Mouse (Mus musculus): Measurements from ENCODE around the gene Mfap1b. TPM values are rescaled to one million over a fixed set of nuclear protein-coding genes. Genes with fewer than 3 reads are reported as not detected.
"Not testable (repeated sequence)": the region's sequence is repeated elsewhere in the genome, so short reads cannot be mapped to it uniquely, and the experiment has no call there.

Gene Mfap1b
- polyA plus RNA-seq, 1 experiment from 2014 or later: 78.6 TPM

DNA sequence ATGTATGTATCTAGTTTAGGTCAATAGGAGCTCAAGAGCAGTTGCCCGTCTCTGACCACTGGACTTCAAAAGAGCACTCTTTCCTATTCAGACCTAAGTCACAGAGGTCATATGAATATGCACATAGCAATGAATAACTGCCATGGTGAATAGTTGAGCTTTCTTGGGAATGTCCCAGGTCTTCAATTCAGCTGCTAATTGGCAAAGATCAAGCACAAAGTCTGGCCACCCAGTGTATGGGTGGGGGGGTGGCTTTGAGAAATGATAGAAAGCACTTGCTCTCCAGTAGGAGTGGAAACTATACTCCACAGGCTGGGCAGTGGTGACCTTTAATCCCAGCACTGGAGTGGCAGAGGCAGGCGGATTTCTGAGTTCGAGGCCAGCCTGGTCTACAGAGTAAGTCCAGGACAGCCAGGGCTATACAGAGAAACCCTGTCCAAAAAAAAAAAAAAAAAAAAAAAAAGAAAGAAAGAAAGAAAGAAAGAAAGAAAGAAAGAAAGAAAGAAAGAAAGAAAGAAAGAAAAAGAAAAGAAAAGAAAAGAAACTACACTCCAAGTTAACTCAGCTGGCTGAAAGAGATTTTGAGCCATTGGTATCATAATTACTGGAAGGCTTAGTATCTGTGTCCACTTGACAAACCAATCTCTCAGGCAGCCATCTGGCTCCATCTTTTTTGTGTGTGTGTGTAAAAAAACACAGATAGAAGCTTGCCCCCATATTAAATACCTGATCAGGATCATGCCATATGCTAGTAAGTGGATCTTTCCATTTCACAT, 3.8 kb upstream of the Mfap1b start:
- Histone ChIP-seq H3K27ac (ENCODE audit: low read length) (no peak overlapping the region), H3K4me3 (replicated peaks; ENCODE audit: low read length) (no peak overlapping the region), H3K4me1 (replicated peaks; ENCODE audit: control insufficient read depth, insufficient read depth, low read length) (peaks cover 6% of the 10 kb centered on the region; the same call in 1 of the 2 replicates), H3K27me3 (replicated peaks; ENCODE audit: control insufficient read depth, insufficient read depth, low read length) (no peaks in the 10 kb centered on the region), H3K9me3 (ENCODE audit: control insufficient read depth, low read length) (no peaks in the 10 kb centered on the region), H3K9ac (replicated peaks; ENCODE audit: low read depth, low read length) (no peak overlapping the region), H3K36me3 (ENCODE audit: control insufficient read depth, insufficient read depth) (no peaks in the 10 kb centered on the region), H3K4me2 (ENCODE audit: low read length) (no peak overlapping the region)
- no peak for ATAC-seq
- 78% methylated on average over 3 of the region's 3 CpGs for WGBS

DNA sequence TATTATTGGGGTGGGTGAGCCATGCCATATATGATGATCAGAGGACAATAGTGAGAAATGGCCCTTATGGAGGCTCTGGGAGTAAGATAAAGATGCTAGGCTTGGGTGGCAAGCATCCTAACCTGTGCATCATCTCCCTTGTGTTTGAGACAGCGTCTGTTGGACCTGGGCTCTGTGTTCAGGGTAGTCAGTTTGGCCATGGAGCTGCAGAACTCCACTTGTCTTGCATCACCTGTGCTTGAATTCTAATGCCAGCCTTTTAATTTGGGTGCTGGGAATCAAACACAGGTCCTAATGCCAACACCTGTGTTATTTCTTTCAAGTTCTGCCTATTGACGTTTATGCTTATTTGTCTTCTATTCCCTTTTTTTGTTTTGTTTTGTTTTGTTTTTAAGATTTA, 1.4 kb upstream of the Mfap1b start:
- not testable (repeated sequence) for ATAC-seq; H3K9me3 ChIP-seq (ENCODE audit: control insufficient read depth, low read length)
- 93% methylated on average over 2 of the region's 2 CpGs for WGBS

DNA sequence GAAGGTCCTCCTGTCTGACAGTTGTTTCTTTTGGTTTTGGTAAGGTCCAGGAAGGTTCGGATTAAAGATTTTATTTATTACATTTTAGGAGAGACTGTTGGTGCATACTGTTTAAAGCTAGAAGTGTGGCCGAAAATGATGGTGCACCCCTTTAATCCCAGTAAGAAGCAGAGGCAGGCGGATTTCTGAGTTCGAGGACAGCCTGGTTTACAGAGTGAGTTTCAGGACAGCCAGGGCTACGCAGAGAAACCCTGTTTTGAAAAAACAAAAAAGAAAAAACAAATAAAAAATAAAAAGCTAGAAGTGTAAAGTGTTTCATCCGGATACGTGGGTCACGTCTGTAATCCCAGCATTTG, 291 bp upstream of the Mfap1b start:
- ATAC-seq: no peak
- H3K4me1 ChIP-seq (replicated peaks; ENCODE audit: control insufficient read depth, insufficient read depth, low read length): peaks cover 6% of the 10 kb centered on the region; the same call in 1 of the 2 replicates
- WGBS: 34% methylated on average over 8 of the region's 8 CpGs

More for the DNA sequence above, 1.4 kb upstream of the Mfap1b start:
- H3K36me3 ChIP-seq (ENCODE audit: control insufficient read depth, insufficient read depth); H3K4me1 ChIP-seq (replicated peaks; ENCODE audit: control insufficient read depth, insufficient read depth, low read length); H3K9ac ChIP-seq (replicated peaks; ENCODE audit: low read depth, low read length); H3K4me3 ChIP-seq (replicated peaks; ENCODE audit: low read length); H3K27ac ChIP-seq (ENCODE audit: low read length); H3K27me3 ChIP-seq (replicated peaks; ENCODE audit: control insufficient read depth, insufficient read depth, low read length); H3K4me2 ChIP-seq (ENCODE audit: low read length): not testable (repeated sequence)

DNA sequence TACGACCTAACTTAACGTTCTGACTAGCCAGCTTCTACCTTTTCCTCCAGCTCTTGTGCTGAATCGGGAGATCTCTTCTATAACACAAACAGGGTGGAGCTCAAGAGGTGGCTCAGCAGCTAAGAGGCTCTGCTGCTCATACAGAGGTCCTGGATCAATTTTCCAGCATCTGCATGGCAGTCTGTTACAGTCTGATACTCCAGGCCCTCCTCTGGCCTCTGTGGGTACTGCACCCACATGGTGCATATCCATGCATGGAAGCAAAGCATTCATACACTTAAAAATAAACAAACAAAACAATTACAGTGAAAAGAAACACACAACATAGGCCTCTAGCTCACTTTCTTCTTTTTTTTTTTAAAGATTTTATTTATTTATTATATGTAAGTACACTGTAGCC, 1.1 kb downstream of the Mfap1b start:
- H3K4me1 ChIP-seq (replicated peaks; ENCODE audit: control insufficient read depth, insufficient read depth, low read length); ATAC-seq; H3K9ac ChIP-seq (replicated peaks; ENCODE audit: low read depth, low read length); H3K9me3 ChIP-seq (ENCODE audit: control insufficient read depth, low read length); H3K4me3 ChIP-seq (replicated peaks; ENCODE audit: low read length); H3K4me2 ChIP-seq (ENCODE audit: low read length); H3K36me3 ChIP-seq (ENCODE audit: control insufficient read depth, insufficient read depth); H3K27me3 ChIP-seq (replicated peaks; ENCODE audit: control insufficient read depth, insufficient read depth, low read length); H3K27ac ChIP-seq (ENCODE audit: low read length): not testable (repeated sequence)
- 97% methylated on average over 3 of the region's 3 CpGs for WGBS

More for the DNA sequence above, 291 bp upstream of the Mfap1b start:
- Histone ChIP-seq H3K27ac (ENCODE audit: low read length) (peak overlapping the region; percentile 63), H3K9me3 (ENCODE audit: control insufficient read depth, low read length) (no peaks in the 10 kb centered on the region), H3K4me2 (ENCODE audit: low read length) (peak overlapping the region; percentile 75), H3K36me3 (ENCODE audit: control insufficient read depth, insufficient read depth) (no peaks in the 10 kb centered on the region), H3K9ac (replicated peaks; ENCODE audit: low read depth, low read length) (peak overlapping the region; percentile 63; the same call in 1 of the 2 replicates), H3K27me3 (replicated peaks; ENCODE audit: control insufficient read depth, insufficient read depth, low read length) (no peaks in the 10 kb centered on the region), H3K4me3 (replicated peaks; ENCODE audit: low read length) (peak overlapping the region; percentile 67)

DNA sequence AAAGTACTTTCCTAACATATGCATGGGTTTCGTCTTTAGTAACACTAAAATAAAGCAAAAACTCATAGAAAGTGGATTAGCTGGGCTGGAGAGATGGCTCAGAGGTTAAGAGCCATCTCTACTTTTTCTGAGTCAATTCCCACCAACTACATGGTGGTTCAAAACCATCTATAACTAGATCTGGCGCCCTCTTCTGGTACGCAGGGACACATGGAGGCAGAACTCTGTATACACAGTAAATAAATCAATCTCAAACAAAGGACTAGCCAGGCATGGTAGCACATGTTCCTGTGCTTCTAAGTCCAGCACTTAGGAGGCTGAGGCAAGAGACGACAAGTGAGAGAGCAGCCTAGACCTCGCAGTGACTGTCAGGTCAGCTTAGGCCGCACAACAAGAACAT, 4.9 kb downstream of the Mfap1b start:
- not testable (repeated sequence) for H3K4me3 ChIP-seq (replicated peaks; ENCODE audit: low read length); H3K27me3 ChIP-seq (replicated peaks; ENCODE audit: control insufficient read depth, insufficient read depth, low read length); H3K9me3 ChIP-seq (ENCODE audit: control insufficient read depth, low read length); H3K4me1 ChIP-seq (replicated peaks; ENCODE audit: control insufficient read depth, insufficient read depth, low read length); H3K9ac ChIP-seq (replicated peaks; ENCODE audit: low read depth, low read length); H3K4me2 ChIP-seq (ENCODE audit: low read length); H3K27ac ChIP-seq (ENCODE audit: low read length); H3K36me3 ChIP-seq (ENCODE audit: control insufficient read depth, insufficient read depth); ATAC-seq
- no CpG with 5 or more reads among the region's 6 CpGs for WGBS

DNA sequence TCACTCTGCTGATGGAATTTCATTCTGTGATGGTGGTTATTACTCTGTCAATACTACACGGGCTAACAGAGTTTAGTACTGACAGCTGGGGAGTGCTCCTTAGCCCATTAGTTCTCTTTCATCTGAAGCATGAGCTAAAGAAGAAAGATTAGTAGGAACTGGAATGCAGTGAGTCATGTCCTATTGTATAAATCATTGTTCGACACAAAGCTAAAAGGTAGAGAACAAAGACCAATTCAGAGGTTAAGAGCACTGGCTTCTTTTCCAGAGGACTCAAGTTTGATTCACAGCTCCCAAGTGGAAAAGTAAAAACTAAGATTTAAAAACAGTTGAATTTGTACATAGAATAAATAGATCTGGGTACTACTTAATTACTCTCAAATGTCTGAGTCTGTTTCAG, 13.8 kb downstream of the Mfap1b start:
- Histone ChIP-seq H3K4me1 (replicated peaks; ENCODE audit: control insufficient read depth, insufficient read depth, low read length) (peaks cover 11% of the 10 kb centered on the region), H3K9me3 (ENCODE audit: control insufficient read depth, low read length) (no peaks in the 10 kb centered on the region), H3K9ac (replicated peaks; ENCODE audit: low read depth, low read length) (no peak overlapping the region), H3K27ac (ENCODE audit: low read length) (no peak overlapping the region), H3K36me3 (ENCODE audit: control insufficient read depth, insufficient read depth) (peaks cover 8% of the 10 kb centered on the region; the same call in 1 of the 2 replicates), H3K27me3 (replicated peaks; ENCODE audit: control insufficient read depth, insufficient read depth, low read length) (no peaks in the 10 kb centered on the region), H3K4me3 (replicated peaks; ENCODE audit: low read length) (no peak overlapping the region), H3K4me2 (ENCODE audit: low read length) (no peak overlapping the region)
- ATAC-seq: no peak
- WGBS: 60% methylated on average over 2 of the region's 2 CpGs

DNA sequence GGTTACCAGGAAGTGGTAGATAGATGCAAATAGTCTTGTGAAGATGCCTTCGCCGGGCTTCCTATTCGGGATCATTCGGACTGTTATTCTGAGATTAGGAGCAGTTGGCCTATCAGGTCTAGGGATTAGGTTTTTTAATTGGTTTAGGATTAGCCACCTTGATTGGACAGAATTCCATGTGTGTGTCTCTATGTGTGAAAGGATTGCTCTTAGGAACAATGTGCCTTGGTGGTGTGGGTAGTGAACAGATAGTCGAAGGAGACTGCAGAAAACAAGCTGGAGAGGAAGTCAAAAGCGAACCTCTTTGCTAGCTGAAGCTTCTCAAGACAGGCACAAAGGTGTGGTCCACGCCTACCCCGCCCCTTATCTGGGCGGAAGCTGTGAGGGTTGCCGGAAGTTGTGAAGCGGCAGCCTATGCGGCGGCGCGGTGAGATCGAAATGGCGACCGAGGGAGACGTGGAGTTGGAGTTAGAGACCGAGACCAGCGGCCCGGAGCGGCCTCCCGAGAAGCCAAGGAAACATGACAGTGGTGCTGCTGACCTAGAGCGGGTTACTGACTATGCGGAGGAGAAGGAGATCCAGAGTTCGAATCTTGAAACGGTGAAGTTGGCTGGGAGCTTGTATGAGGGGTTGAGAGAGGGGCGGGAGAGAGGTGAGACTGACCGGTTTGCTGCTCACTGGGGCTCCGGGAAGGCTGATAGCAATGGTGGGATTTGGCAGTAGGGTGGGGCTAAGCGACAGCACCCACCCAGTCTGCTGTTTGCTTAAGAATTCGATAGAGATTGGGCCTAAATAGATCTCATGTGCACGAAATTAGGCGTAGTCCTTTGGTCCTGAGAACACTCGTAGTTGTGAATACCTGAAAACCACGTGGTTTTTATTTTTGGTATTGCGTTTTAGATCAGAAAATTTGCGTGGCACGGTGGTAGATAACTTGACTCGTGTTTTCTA, 16.9 kb downstream of the Mfap1b start, which contains the start of gene Serinc4:
Gene Serinc4 (minus strand): TSS at position 90 of the 951 bp plus-strand sequence.
- ATAC-seq: peak; percentile 96
- WGBS: 4% methylated on average over 41 of the region's 41 CpGs
- no peaks in the 10 kb centered on the region for H3K9me3 ChIP-seq (ENCODE audit: control insufficient read depth, low read length)

DNA sequence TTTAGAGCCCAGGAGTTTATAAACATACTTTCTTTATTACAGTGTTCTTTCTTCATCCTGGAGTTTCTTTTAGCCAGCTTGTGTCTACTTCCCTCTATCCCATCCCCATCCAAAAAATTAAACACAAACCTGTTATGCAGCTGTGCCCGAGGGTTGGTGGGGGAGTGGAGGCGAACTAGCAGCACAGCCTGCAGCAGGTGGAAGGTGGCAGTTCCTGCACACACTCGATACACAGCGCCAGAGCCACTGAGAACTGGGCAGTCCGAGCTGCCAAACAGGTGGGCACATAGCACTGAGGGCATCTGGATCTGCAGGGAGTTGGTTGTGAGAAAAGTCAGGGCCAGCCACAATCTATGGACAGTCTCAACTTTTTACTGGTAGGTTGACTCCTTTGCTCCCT, 18.3 kb downstream of the Mfap1b start:
- Histone ChIP-seq H3K36me3 (ENCODE audit: control insufficient read depth, insufficient read depth) (0 out of 2 replicates have a peak, but pooled peaks cover 4% of the 10 kb centered on the region), H3K4me3 (replicated peaks; ENCODE audit: low read length) (no peak overlapping the region), H3K9ac (replicated peaks; ENCODE audit: low read depth, low read length) (no peak overlapping the region), H3K4me1 (replicated peaks; ENCODE audit: control insufficient read depth, insufficient read depth, low read length) (peaks cover 21% of the 10 kb centered on the region), H3K27me3 (replicated peaks; ENCODE audit: control insufficient read depth, insufficient read depth, low read length) (no peaks in the 10 kb centered on the region), H3K9me3 (ENCODE audit: control insufficient read depth, low read length) (no peaks in the 10 kb centered on the region), H3K27ac (ENCODE audit: low read length) (no peak overlapping the region), H3K4me2 (ENCODE audit: low read length) (no peak overlapping the region)
- no peak for ATAC-seq
- 78% methylated on average over 5 of the region's 5 CpGs for WGBS

More for the DNA sequence above, 16.9 kb downstream of the Mfap1b start, which contains the start of gene Serinc4:
- Histone ChIP-seq H3K4me1 (replicated peaks; ENCODE audit: control insufficient read depth, insufficient read depth, low read length) (peaks cover 11% of the 10 kb centered on the region), H3K4me3 (replicated peaks; ENCODE audit: low read length) (peak within 1 kb of the TSS; percentile 71), H3K36me3 (ENCODE audit: control insufficient read depth, insufficient read depth) (peaks cover 8% of the 10 kb centered on the region; the same call in 1 of the 2 replicates), H3K9ac (replicated peaks; ENCODE audit: low read depth, low read length) (peak within 1 kb of the TSS; percentile 68), H3K4me2 (ENCODE audit: low read length) (peak within 1 kb of the TSS; percentile 72), H3K27ac (ENCODE audit: low read length) (peak within 1 kb of the TSS; percentile 54), H3K27me3 (replicated peaks; ENCODE audit: control insufficient read depth, insufficient read depth, low read length) (no peaks in the 10 kb centered on the region)

DNA sequence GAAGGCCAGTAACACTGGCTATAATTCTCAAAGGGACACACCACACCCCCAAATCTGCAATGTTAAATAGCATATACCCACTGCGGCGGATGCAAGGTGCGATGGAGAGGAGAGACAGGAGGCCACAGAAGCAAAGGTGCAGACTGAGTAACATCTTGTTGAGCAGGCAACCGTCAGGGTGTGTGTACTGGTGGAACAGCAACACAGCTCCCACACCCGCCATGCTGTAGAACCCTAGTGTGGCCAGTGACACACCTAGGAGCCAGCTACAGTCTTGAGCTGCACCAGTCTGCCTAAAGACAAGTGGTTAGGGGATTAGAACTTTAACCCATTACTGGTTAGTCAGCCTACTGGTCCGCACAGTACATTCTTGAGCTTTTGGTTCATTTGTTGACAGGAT, 19.9 kb downstream of the Mfap1b start:
- Histone ChIP-seq H3K4me2 (ENCODE audit: low read length) (no peak overlapping the region), H3K27ac (ENCODE audit: low read length) (no peak overlapping the region), H3K4me1 (replicated peaks; ENCODE audit: control insufficient read depth, insufficient read depth, low read length) (peaks cover 26% of the 10 kb centered on the region), H3K9me3 (ENCODE audit: control insufficient read depth, low read length) (no peaks in the 10 kb centered on the region), H3K4me3 (replicated peaks; ENCODE audit: low read length) (no peak overlapping the region), H3K27me3 (replicated peaks; ENCODE audit: control insufficient read depth, insufficient read depth, low read length) (no peaks in the 10 kb centered on the region), H3K9ac (replicated peaks; ENCODE audit: low read depth, low read length) (no peak overlapping the region), H3K36me3 (ENCODE audit: control insufficient read depth, insufficient read depth) (0 out of 2 replicates have a peak, but pooled peaks cover 4% of the 10 kb centered on the region)
- 91% methylated on average over 6 of the region's 6 CpGs for WGBS
- ATAC-seq: no peak

All from forebrain, embryonic 16.5 days (tissue).